Mouse (Mus musculus): ENCODE results near the gene Cyfip2. TPM values are rescaled to one million over a fixed set of nuclear protein-coding genes. Genes with fewer than 3 reads are reported as not detected.

Cyfip2 gene
- polyA plus RNA-seq, 1 experiment from 2014 or later: 67.1 TPM

- 99% methylated on average over 9 of the region's 9 CpGs for WGBS (ENCODE audit: missing documents)
- Histone ChIP-seq H3K4me3 (ENCODE audit: inconsistent target) (no peak overlapping the region), H3K36me3 (ENCODE audit: inconsistent target) (peaks cover 35% of the 10 kb centered on the region), H3K27ac (no peak overlapping the region), H3K79me2 (ENCODE audit: inconsistent target) (no peaks in the 10 kb centered on the region)
Observed at GRCm38 (mm10) chr11:46217686-46218085, 95.0 kb downstream of the Cyfip2 start.

- WGBS (ENCODE audit: missing documents): 83% methylated on average over 7 of the region's 7 CpGs
- H3K27ac ChIP-seq: no peak overlapping the region
- H3K4me3 ChIP-seq (ENCODE audit: inconsistent target): no peak overlapping the region
- H3K36me3 ChIP-seq (ENCODE audit: inconsistent target): peaks cover 28% of the 10 kb centered on the region
- H3K79me2 ChIP-seq (ENCODE audit: inconsistent target): no peaks in the 10 kb centered on the region
Observed at GRCm38 (mm10) chr11:46216669-46217068, 96.0 kb downstream of the Cyfip2 start.

- WGBS (ENCODE audit: missing documents): 53% methylated on average over 3 of the region's 3 CpGs
- peaks cover 22% of the 10 kb centered on the region; the same call in 1 of the 2 replicates for H3K36me3 ChIP-seq (ENCODE audit: inconsistent target)
- H3K27ac ChIP-seq: no peak overlapping the region
- no peak overlapping the region for H3K4me3 ChIP-seq (ENCODE audit: inconsistent target)
- H3K79me2 ChIP-seq (ENCODE audit: inconsistent target): no peaks in the 10 kb centered on the region
Observed at GRCm38 (mm10) chr11:46215354-46215753, 97.3 kb downstream of the Cyfip2 start.

- WGBS (ENCODE audit: missing documents): 94% methylated on average over 14 of the region's 14 CpGs
- no peak overlapping the region for H3K27ac ChIP-seq
Observed at GRCm38 (mm10) chr11:46214368-46215230, 98.1 kb downstream of the Cyfip2 start.

GRCm38 (mm10) chr11:46213844-46214243 is 98.8 kb downstream of the Cyfip2 start:
- no peaks in the 10 kb centered on the region for H3K79me2 ChIP-seq (ENCODE audit: inconsistent target)
- no peak overlapping the region for H3K27ac ChIP-seq
- H3K36me3 ChIP-seq (ENCODE audit: inconsistent target): peaks cover 20% of the 10 kb centered on the region; the same call in 1 of the 2 replicates
- WGBS (ENCODE audit: missing documents): 89% methylated on average over 5 of the region's 5 CpGs
- no peak overlapping the region for H3K4me3 ChIP-seq (ENCODE audit: inconsistent target)

More at GRCm38 (mm10) chr11:46214368-46215230, 98.1 kb downstream of the Cyfip2 start:
- H3K36me3 ChIP-seq (ENCODE audit: inconsistent target): peaks cover 20% of the 10 kb centered on the region; the same call in 1 of the 2 replicates
- H3K4me3 ChIP-seq (ENCODE audit: inconsistent target): no peak overlapping the region
- H3K79me2 ChIP-seq (ENCODE audit: inconsistent target): no peaks in the 10 kb centered on the region

- peaks cover 29% of the 10 kb centered on the region for H3K36me3 ChIP-seq (ENCODE audit: inconsistent target)
- WGBS (ENCODE audit: missing documents): 77% methylated on average over 3 of the region's 3 CpGs
- no peaks in the 10 kb centered on the region for H3K79me2 ChIP-seq (ENCODE audit: inconsistent target)
- H3K4me3 ChIP-seq (ENCODE audit: inconsistent target): no peak overlapping the region
- no peak overlapping the region for H3K27ac ChIP-seq
Observed at GRCm38 (mm10) chr11:46211858-46212257, 100.8 kb downstream of the Cyfip2 start.

- Histone ChIP-seq H3K27ac (no peak overlapping the region), H3K4me3 (ENCODE audit: inconsistent target) (no peak overlapping the region), H3K36me3 (ENCODE audit: inconsistent target) (peaks cover 48% of the 10 kb centered on the region), H3K79me2 (ENCODE audit: inconsistent target) (no peaks in the 10 kb centered on the region)
- 96% methylated on average over 2 of the region's 2 CpGs for WGBS (ENCODE audit: missing documents)
Observed at GRCm38 (mm10) chr11:46209884-46210283, 102.8 kb downstream of the Cyfip2 start.

- no peak overlapping the region for H3K27ac ChIP-seq
- peaks cover 54% of the 10 kb centered on the region for H3K36me3 ChIP-seq (ENCODE audit: inconsistent target)
- 86% methylated on average over 17 of the region's 17 CpGs for WGBS (ENCODE audit: missing documents)
Observed at GRCm38 (mm10) chr11:46205639-46206409, 106.8 kb downstream of the Cyfip2 start.

GRCm38 (mm10) chr11:46204841-46205240 is 107.8 kb downstream of the Cyfip2 start:
- peaks cover 64% of the 10 kb centered on the region for H3K36me3 ChIP-seq (ENCODE audit: inconsistent target)
- 95% methylated on average over 9 of the region's 9 CpGs for WGBS (ENCODE audit: missing documents)

More at GRCm38 (mm10) chr11:46205639-46206409, 106.8 kb downstream of the Cyfip2 start:
- no peak overlapping the region for H3K4me3 ChIP-seq (ENCODE audit: inconsistent target)
- H3K79me2 ChIP-seq (ENCODE audit: inconsistent target): no peaks in the 10 kb centered on the region

GRCm38 (mm10) chr11:46202547-46202887 is 110.1 kb downstream of the Cyfip2 start:
- Histone ChIP-seq H3K79me2 (ENCODE audit: inconsistent target) (no peaks in the 10 kb centered on the region), H3K36me3 (ENCODE audit: inconsistent target) (peaks cover 73% of the 10 kb centered on the region), H3K4me3 (ENCODE audit: inconsistent target) (no peak overlapping the region), H3K27ac (no peak overlapping the region)
- WGBS (ENCODE audit: missing documents): 94% methylated on average over 10 of the region's 10 CpGs

More at GRCm38 (mm10) chr11:46204841-46205240, 107.8 kb downstream of the Cyfip2 start:
- Histone ChIP-seq H3K4me3 (ENCODE audit: inconsistent target) (no peak overlapping the region), H3K27ac (no peak overlapping the region), H3K79me2 (ENCODE audit: inconsistent target) (no peaks in the 10 kb centered on the region)

- no peaks in the 10 kb centered on the region for H3K79me2 ChIP-seq (ENCODE audit: inconsistent target)
- H3K36me3 ChIP-seq (ENCODE audit: inconsistent target): peaks cover 69% of the 10 kb centered on the region
- no peak overlapping the region for H3K27ac ChIP-seq
- H3K4me3 ChIP-seq (ENCODE audit: inconsistent target): no peak overlapping the region
- WGBS (ENCODE audit: missing documents): 93% methylated on average over 20 of the region's 20 CpGs
Observed at GRCm38 (mm10) chr11:46201636-46202546, 110.8 kb downstream of the Cyfip2 start.

GRCm38 (mm10) chr11:46200664-46201063 is 112.0 kb downstream of the Cyfip2 start:
- Histone ChIP-seq H3K4me3 (ENCODE audit: inconsistent target) (no peak overlapping the region), H3K79me2 (ENCODE audit: inconsistent target) (no peaks in the 10 kb centered on the region), H3K27ac (no peak overlapping the region), H3K36me3 (ENCODE audit: inconsistent target) (peaks cover 57% of the 10 kb centered on the region)
- 96% methylated on average over 11 of the region's 11 CpGs for whole genome bisulfite sequencing (ENCODE audit: missing documents)

GRCm38 (mm10) chr11:46194175-46194574 is 118.5 kb downstream of the Cyfip2 start:
- Histone ChIP-seq H3K79me2 (ENCODE audit: inconsistent target) (no peaks in the 10 kb centered on the region), H3K4me3 (ENCODE audit: inconsistent target) (no peak overlapping the region), H3K27ac (no peak overlapping the region), H3K36me3 (ENCODE audit: inconsistent target) (peaks cover 28% of the 10 kb centered on the region)
- WGBS (ENCODE audit: missing documents): 96% methylated on average over 4 of the region's 4 CpGs

- H3K4me3 ChIP-seq (ENCODE audit: inconsistent target): no peak overlapping the region
- no peak overlapping the region for H3K27ac ChIP-seq
- 75% methylated on average over 2 of the region's 2 CpGs for WGBS (ENCODE audit: missing documents)
Observed at GRCm38 (mm10) chr11:46188283-46188682, 124.4 kb downstream of the Cyfip2 start.

More at GRCm38 (mm10) chr11:46188283-46188682, 124.4 kb downstream of the Cyfip2 start:
- no peaks in the 10 kb centered on the region for H3K79me2 ChIP-seq (ENCODE audit: inconsistent target)
- H3K36me3 ChIP-seq (ENCODE audit: inconsistent target): no peaks in the 10 kb centered on the region

All from macrophage (primary cell).